Mouse (Mus musculus): ENCODE measurements around the gene Mitf.

Gene Mitf

DNA sequence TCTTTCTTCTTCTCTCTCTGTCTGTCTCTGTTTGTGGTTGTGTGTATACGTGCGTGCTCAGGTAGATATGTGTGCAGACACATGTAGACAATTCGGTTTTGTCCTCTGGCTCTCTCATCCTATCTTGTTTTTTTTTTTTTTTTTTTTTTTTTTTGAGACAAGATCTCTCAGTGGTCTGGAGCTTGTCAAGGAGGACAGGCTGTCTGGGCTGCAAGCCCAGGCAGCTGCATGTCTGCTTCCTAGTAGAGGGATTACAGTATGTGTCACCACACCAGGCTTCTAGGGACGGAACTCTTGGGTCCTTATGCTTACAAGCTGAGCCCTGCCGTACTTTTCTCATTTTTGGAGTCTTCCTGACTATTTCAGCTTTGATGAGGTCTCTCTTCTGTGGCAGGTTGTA, 73.5 kb downstream of the Mitf start:
- DNase-seq (ENCODE audit: low spot score), result no peak

DNA sequence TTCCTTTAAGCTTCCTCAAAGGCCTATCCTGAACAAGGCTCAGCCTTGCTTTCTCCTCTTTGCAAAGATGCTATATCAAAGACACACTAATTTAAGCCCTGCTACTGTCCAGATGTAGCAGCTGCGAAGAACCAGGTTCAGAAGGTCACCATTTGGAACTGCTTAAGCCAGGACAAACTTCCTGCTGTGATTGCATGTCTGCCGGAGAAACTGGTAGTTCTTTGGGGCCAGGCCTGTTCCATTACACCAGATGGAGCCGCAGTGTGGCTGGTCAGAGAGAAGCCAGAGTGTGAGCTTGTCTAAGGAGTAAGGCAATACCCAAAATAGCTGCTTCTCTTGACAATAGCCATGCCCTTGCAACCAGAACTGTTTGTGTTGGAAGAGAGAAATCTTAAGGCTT, 75.1 kb downstream of the Mitf start:
- no peak for DNase-seq (ENCODE audit: low spot score)

DNA sequence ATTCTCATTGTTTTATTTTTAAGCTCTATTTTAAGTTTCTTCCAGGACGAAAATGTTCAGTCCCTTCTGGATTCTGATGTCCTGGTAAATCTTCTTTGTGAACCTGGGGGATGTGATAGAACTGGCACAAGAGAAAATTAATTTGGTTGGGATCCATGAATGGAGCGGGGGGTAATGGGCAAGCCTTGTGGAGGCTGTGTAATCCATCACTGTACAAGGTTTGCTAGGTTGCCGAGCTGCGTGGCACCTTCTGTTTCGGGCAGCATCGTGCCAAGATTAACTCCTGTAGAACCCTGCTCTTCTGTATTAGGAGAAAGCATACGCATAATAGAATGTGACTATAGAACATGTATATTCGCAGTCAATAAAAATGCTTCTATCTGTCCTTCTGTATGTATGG, 76.1 kb downstream of the Mitf start:
- no peak for DNase-seq (ENCODE audit: low spot score)

DNA sequence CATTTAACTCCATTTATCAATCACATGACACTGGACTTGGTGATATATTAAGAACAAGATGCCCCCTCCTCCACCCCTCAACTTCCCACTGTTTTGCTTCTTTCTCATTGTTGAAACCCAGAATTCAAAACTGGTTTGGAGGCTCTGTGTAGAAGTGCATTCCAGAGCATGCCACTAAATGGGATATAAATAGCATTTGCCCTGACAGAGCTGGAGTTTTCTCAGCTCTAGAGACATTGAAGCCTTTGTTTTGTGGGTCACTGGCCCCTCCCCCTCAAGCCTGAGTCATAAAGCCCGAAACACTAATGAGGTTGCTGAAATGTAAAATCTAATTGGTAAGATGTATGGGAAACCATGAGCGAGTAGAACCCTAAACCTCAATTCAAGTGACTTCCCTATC, 76.6 kb downstream of the Mitf start:
- DNase-seq (ENCODE audit: low spot score), result peak; percentile 14

DNA sequence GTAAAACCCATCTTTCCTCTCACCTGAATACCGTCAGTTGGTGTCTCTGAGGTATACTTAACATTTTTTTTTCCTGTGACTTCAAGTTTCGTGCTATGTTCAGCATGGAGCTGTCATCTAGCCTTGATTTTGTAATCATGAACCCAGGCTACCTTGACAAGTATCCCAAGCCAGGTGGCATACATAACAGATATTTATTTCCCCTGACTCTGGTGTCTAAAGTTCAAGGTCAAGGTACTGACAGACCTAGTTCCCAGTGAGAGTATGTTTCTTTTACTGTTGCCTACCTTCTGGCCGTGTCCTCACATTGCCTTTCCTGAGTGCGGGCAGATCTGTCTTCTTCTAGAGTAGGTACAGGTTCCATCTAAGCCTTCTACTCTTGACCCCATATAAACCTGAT, 78.1 kb downstream of the Mitf start:
- no peak for DNase-seq (ENCODE audit: low spot score)

DNA sequence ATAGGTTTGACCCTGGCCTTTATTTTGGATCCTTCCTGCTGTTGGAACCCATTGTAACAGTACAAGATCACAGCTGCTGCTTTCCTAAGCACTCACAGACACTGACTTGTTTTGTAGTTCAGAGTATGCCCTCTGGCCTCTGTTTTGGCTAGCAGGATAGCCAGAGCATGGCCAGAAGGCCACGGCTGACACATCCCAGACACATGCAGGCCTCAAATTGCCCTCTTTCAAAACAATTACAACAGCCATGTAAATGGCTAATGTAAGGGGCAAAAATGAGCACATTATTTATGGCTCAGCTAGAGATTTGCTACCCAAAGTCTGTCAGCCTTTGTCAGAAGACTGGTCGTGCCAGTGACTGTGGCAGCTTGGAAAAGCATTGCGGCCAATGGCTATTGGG, 78.8 kb downstream of the Mitf start:
- DNase-seq (ENCODE audit: low spot score), result no peak

DNA sequence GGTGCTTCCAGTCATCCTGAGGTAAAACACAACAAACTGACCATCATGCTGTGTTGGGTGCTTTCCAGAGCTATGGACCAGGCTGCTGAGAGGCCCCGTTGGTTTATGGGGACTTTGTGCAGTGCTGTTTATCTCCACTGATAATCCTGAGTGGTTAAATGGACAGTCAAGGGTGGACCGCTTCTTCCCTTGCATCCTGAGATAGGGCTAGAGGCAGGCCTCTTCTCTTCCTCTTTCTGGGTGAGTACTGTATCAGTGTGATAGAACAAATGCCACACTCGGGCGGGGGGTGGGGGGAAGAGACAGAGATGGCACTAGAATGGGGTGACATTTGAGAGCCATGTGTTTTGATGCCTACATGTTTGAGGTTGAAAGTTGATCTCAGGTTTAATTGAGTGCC, 81.0 kb downstream of the Mitf start:
- DNase-seq (ENCODE audit: low spot score), result no peak

DNA sequence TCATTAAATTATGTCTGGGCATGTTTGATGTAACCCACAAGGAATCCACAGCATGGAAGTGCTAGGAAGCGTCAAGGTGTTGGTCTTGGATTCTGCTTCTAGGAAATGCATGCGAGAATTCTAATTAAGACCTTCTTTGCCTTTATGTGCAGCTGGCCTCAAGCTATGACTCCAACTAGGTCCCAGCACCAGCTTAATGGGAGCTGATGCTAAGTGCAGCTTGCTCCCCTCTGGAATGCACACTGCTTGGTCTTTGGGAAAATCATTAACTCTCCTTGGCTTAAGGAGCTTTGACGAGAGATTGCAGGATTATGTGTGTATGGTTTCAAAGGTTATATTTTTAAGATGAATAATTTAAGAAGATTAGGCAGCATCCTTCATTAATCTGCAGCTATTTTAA, 81.7 kb downstream of the Mitf start:
- no peak for DNase-seq (ENCODE audit: low spot score)

DNA sequence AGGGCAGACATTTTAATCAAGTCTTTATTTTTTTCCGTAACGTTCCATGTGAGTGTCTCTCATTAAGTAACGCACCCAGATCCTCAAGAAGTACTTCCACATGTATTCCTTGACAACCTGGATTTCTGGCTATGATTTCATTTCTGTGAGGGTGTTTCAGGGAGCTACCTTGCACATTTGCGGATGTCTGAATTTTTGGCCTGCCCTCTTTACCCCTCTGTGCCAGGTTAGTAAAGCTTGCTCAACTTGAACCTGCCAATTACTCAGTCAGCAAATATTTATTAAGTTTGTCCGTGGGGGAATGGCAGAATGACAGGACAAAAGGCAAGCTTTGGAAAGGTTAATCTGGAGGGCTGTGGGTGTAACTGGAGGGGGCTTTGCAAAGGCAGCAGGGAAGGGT, 86.7 kb downstream of the Mitf start:
- no peak for DNase-seq (ENCODE audit: low spot score)

DNA sequence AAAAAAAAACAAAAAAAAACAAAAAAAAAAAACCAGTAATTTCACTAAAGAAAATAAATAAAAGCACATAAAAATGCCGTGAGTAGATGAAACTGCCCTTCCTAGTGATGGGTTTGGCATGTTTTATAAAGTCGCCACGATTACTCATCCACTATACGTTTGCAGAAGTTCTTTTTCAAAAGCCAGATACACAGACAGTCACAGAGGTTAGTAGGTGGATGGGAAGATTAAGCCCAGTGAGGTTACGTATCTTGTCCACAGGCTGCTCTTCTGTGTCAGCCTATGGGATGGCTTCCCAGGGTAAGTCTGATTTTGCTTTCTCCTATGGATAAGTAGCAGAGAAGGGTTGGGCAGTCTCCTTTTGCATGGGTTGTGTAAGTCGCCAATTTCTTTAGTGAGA, 90.3 kb downstream of the Mitf start:
- no peak for DNase-seq (ENCODE audit: low spot score)

DNA sequence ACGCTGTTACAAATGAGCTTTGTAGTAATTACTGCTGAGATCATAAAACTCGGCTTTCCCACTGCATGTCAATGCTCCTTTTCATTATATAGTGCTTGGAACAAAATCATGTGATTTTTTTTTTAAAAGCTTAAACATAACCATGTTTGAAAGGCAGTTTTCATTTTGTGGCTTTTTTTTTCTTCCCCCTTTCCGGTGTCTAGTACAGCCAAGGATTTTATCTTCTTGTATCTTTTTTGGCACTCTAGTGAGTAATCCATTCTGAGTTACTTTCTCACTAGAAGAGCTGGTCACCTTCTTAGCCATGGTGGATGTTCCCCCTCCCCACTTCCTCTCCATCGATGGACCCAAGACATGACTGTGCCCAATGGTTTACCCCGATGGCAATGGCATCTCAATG, 91.2 kb downstream of the Mitf start:
- DNase-seq (ENCODE audit: low spot score), result no peak

DNA sequence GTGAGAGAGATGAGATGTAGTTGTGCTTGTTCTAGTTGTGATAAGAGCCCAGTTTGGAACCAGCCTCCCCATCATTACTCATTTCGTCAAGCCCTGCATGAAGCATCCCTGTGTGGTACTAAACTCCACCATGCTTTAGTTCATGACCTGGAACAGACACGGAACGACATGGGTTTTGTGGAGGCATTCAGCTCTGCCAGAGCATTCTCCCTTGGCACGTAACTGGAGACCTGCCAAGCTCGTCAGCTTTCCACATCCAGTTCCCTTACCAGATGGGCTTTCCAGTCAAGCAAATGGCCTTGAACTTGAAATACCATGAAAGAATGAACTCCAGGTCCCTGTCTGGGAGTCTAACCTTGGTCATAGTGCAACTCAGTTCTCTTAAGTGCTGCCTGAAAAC, 94.7 kb downstream of the Mitf start:
- DNase-seq (ENCODE audit: low spot score), result no peak

DNA sequence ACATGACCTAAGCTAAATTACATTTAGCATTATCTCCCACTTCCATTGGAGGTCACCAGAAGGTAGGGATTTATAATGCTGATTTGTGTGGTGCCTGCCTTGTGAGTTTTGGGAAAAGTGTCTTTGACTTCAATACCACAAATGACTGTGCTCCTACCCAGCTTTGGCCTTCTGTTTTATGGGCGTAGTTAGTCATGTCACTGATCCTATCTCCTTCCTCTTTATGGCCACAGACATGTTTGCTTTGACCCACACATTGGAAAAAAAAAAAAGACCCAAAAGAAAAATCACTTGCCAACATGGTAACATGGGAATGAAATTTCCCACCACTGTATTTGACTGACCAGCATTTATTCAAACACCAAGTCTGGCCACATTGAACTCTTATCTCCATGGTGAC, 95.4 kb downstream of the Mitf start:
- no peak for DNase-seq (ENCODE audit: low spot score)

DNA sequence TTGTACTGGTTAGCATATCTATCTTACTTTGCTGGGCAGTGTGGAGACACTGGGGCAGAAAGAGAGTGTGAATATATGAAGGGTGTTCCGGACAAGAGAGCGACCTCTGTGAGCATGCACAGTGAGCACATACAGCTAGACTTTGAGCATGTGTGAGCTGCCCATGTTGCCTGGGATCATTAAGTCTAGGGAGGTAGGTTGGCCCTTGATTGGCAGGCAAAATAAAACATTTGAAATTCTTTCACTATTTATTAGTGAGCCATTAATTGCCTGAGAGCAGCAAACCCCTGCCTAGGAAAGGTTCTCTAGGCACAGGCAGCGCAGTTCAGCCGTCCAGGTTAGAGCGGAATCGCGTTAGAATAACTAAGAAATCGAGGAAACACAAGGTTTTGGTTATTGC, 107.9 kb downstream of the Mitf start:
- DNase-seq (ENCODE audit: low spot score), result no peak

DNA sequence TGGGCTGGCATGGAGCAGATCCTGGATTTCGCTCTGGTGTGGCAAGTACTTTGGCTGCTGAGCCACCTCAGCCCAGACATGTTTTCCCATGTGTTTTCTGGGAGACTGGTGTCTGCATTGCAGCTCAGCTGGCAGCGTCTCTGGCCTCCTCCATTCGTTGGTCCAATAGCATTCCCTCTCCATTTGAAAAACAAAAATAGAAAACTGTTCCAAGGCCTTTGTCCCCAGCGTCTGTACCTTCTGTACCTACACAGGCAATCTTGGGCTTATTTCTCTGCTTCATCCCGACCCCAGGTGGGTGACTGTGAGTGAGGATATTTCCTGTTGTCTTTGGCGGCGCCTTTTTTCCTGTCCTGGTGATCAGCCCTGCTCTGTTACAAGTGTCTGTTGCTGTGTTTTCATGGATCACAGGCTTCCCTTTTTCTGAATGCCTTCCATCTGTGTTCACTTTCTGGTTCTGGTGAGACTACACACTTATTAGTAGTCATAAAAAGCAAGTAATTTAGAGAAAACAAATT, 109.6 kb downstream of the Mitf start:
- DNase-seq (ENCODE audit: low spot score), result no peak

DNA sequence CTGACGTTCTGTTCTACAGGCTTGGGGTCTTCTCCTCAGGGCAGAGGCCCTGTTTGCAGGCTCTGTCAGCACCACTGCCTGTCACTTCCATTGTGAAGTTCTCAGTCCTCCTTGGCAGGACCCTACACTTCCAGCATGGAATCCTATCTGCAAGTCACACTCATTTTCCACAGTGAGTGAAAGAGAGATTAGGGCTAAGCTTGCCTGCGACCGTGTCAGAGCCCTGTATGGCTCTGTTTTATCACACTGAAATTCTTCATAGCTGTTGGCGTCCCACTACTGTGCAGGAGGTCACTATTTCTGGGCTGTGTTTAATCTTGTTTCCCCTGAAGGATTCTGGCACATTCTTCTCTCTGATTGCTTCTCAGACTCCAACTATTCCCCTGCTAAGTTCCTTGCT, 111.2 kb downstream of the Mitf start:
- no peak for DNase-seq (ENCODE audit: low spot score)

DNA sequence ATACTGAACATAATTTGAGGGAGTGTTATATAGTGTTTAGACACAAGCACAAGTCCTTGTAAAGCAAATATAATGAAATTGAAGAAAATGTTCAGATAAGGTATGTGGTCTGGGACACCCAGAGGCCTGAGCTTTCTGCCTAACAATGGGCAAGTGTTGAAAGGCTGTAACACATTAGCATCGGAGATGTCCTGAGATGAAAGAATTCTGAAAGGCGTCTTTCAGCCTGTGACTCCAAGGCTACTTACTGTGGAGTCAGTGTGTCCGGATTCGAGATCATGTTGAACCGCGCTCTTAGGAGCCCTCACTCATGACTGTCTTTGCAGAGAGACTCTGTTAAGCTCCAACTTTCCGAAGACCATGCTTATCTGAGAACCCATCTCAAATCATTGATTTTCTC, 111.6 kb downstream of the Mitf start:
- DNase-seq (ENCODE audit: low spot score), result no peak

DNA sequence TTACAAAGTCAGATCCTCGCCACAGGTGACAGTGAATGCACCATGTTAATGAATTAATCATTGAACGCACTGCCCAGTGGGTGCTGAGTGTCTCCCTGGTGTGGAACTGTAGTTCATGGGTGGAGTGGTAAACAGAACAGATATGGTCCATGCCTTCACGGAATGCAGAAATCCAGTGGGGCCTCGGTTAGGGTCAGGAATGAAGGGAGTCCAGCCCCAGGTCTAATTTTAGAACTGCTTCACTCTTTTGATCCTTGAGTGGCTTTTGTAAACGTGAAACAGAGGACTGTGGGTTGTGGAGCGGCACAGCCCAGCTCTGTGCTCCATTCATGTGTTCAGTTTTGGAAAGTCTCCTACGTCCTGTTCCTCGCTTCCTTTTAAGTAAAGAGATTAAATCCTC, 112.4 kb downstream of the Mitf start:
- DNase-seq (ENCODE audit: low spot score), result no peak

DNA sequence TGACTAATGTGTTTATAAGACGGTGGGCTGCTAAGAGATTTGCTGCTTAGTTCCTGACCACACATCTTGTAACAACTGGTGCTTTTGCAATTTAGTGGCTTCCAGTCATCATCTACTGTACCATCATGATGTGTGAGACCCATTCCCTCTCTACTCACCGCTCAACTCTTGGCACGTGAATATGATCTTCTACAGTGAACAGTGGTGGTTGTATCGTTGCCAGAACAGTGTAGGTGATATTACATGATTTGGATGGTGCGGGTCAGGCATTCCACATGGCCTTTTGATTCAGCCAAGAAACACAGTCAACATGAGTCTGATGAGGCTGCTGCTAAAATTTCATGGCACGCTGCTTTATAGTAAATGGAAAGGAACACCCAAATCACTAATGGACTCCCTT, 114.7 kb downstream of the Mitf start:
- DNase-seq (ENCODE audit: low spot score), result no peak

DNA sequence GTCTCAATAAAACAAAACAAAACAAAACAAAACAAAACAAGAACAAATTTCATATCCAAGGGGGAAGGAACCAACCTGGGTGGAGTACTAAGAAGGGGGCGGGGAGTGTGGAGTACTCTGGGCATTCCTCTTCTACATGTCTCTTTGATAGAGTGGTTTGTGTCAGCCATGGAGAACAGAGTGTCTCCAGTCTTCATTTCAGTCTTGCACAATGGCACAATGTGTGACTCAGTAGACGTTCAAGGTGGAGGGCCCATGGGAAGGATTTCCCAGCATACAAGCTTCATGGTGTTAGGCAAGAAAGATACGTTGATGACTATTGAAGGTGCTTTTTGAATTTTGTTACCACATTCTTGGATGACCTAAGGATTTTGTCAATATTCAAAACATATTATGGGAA, 117.4 kb downstream of the Mitf start:
- no peak for DNase-seq (ENCODE audit: low spot score)

DNA sequence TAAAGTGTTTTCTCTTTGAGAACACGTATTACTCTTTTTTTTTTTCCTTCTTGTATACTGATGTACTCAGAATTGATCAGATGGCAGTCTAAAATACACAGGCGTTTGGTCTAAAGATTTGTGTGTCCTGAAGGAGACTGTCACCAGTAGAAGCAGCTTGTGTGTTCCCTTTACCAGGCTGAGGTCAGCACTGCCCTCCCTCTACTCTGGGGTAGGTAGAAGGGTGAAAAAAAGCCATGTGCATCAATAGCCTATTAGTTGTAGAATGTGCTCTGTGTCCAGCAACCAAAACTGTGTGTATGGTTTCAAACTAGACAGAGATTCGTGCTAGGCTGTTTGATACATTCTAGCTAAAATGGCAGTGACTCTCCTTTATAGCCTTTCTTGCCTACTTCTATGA, 122.2 kb downstream of the Mitf start:
- DNase-seq (ENCODE audit: low spot score), result no peak

DNA sequence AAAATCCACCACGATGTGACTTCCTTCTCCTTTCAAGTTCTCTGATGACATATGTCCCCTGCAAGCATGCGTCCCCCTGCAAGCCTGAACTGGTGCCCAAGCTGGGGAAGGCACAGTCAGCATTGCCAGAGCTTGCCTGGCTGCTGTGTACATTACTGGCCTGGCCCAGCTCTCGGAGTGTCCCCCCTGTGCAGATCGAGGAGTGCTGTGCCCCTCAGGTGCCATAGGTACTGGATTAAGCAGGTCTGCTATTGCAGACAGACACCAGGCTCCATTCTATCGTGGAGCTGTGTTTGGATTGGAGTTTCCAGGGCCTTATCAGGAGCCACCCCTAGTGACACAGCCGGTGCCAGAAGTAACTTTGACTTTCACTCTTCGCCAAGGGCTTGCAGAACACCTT, 122.6 kb downstream of the Mitf start:
- DNase-seq (ENCODE audit: low spot score), result no peak

DNA sequence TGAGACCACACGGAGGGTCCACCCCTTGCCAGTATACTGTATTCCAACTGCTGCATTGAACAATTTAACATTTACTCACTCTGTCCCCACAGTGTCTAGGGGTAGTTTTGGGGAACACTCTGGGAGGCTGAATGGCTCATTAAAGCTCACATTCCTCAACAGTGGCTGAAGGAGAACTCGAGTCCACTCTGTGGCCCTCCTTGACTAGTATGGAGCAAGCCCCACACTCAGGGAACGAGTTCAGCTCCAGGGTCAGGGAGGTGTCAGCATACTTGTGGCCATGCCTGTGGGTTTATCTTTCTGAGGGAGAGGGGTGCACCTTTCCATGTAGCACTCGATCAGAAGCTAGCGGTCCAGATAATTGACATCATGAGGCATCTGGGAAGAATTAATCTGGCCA, 130.3 kb downstream of the Mitf start:
- no peak for DNase-seq (ENCODE audit: low spot score)

DNA sequence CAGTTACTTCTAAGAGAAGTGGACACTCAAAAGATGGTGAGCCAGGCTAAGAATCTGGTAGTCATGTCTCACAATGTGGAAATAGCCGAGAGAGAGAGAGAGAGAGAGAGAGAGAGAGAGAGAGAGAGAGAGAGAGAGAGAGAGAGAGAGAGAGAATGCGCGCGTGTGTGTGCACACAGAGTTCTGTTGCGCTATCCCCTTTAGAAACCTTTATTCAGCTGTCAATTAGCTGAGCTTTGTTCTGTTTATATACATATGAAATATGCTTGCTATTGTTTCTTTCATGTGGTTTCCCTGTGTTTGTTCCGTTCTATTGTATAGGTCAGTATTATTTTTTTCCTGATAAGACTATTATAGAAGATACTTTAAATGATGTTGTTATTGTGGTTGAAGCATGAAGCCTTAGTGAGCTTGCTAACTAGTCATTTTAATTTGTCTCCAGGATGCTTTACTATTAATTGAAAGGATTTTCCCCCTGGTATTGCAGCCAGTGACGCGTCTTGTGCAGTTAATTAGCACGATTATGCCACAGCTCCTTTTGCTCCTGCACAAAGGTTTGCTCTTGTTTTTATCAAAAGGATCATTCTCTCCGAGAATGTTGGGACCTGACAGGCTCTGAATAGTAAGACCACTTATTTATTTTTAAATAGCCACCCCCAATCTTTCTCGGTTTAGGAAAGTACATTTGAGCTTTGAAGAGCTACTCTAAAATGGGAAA, 131.2 kb downstream of the Mitf start:
- DNase-seq (ENCODE audit: low spot score), result no peak

DNA sequence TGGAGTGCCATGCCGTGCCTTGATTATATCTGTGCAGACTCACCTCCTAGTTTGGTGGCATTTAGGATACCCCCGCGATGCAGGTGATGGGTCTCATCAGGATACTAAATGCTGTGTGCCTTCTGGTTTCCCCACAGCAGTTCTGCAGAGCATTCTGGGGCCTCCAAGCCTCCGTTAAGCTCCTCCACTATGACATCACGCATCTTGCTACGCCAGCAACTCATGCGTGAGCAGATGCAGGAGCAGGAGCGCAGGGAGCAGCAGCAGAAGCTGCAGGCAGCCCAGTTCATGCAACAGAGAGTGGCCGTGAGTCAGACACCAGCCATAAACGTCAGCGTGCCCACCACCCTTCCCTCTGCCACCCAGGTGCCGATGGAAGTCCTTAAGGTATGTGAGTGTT, 134.1 kb downstream of the Mitf start:
- no peak for DNase-seq (ENCODE audit: low spot score)

All from left cerebral cortex, adult 11 months (tissue).